Mouse (Mus musculus): Measurements from ENCODE around the gene Ackr1.

Gene Ackr1

GRCm38 (mm10) chr1:173333312-173334253 is at the start of gene Ackr1:
Gene Ackr1, minus strand, starts transcription at chr1:173333750.
- DNase-seq (ENCODE audit: low spot score): no peak

GRCm38 (mm10) chr1:173381436-173381835 is 47.9 kb upstream of the Ackr1 start:
- no peak for DNase-seq (ENCODE audit: low spot score)

- DNase-seq (ENCODE audit: low spot score): peak; percentile 77
Observed at GRCm38 (mm10) chr1:173377380-173378112, 44.0 kb upstream of the Ackr1 start.

- DNase-seq (ENCODE audit: low spot score): no peak
Observed at GRCm38 (mm10) chr1:173374020-173374419, 40.5 kb upstream of the Ackr1 start.

GRCm38 (mm10) chr1:173371586-173371985 is 38.0 kb upstream of the Ackr1 start:
- no peak for DNase-seq (ENCODE audit: low spot score)

GRCm38 (mm10) chr1:173370456-173370855 is 36.9 kb upstream of the Ackr1 start:
- no peak for DNase-seq (ENCODE audit: low spot score)

- peak; percentile 49 for DNase-seq (ENCODE audit: low spot score)
Observed at GRCm38 (mm10) chr1:173369611-173370010, 36.1 kb upstream of the Ackr1 start.

GRCm38 (mm10) chr1:173367356-173368046 is 34.0 kb upstream of the Ackr1 start, which contains the start of gene Cadm3:
Gene Cadm3, minus strand, starts transcription at chr1:173367695.
- peak; percentile 83 for DNase-seq (ENCODE audit: low spot score)

- DNase-seq (ENCODE audit: low spot score): peak; percentile 58
Observed at GRCm38 (mm10) chr1:173366701-173367355, 33.3 kb upstream of the Ackr1 start.

GRCm38 (mm10) chr1:173365970-173366409 is 32.4 kb upstream of the Ackr1 start:
- DNase-seq (ENCODE audit: low spot score): peak; percentile 47

- DNase-seq (ENCODE audit: low spot score): no peak
Observed at GRCm38 (mm10) chr1:173364125-173364800, 30.7 kb upstream of the Ackr1 start.

GRCm38 (mm10) chr1:173363436-173363835 is 29.9 kb upstream of the Ackr1 start:
- no peak for DNase-seq (ENCODE audit: low spot score)

- DNase-seq (ENCODE audit: low spot score): peak; percentile 23
Observed at GRCm38 (mm10) chr1:173361651-173362050, 28.1 kb upstream of the Ackr1 start.

GRCm38 (mm10) chr1:173359590-173360290 is 26.2 kb upstream of the Ackr1 start:
- DNase-seq (ENCODE audit: low spot score): no peak

- DNase-seq (ENCODE audit: low spot score): no peak
Observed at GRCm38 (mm10) chr1:173357799-173358198, 24.2 kb upstream of the Ackr1 start.

- DNase-seq (ENCODE audit: low spot score): peak; percentile 51
Observed at GRCm38 (mm10) chr1:173356699-173357098, 23.1 kb upstream of the Ackr1 start.

- no peak for DNase-seq (ENCODE audit: low spot score)
Observed at GRCm38 (mm10) chr1:173355107-173355846, 21.7 kb upstream of the Ackr1 start.

- peak; percentile 28 for DNase-seq (ENCODE audit: low spot score)
Observed at GRCm38 (mm10) chr1:173350372-173350957, 16.9 kb upstream of the Ackr1 start, which contains the start of gene Aim2. Gene Aim2, plus strand, starts transcription at chr1:173350879.

GRCm38 (mm10) chr1:173349946-173350345 is 16.4 kb upstream of the Ackr1 start:
- DNase-seq (ENCODE audit: low spot score): peak; percentile 70

Measured in retina, embryonic 14.5 days (tissue).